Mouse (Mus musculus): ENCODE measurements around the gene Coro6.

The Coro6 gene

DNA sequence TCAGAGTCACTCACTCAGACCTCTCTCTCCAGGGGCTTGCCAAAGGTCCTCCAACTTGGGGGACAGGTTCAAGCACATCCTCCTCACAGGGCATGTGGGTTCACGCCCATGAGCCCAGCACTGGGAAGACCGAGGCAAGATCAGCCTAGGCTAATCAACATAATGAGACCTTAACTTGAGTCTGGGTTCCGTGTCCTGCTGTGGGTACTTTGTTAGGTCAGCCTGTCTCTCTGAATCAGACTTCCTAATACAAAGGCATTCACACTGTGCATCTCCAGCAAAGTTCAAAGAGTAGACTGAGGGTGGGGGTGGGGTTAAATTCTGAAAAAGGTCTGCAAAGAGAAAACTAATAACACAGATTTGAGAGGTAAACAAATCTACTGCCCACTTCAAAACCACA lies 2.9 kb downstream of the Coro6 start:
- no peak for DNase-seq

DNA sequence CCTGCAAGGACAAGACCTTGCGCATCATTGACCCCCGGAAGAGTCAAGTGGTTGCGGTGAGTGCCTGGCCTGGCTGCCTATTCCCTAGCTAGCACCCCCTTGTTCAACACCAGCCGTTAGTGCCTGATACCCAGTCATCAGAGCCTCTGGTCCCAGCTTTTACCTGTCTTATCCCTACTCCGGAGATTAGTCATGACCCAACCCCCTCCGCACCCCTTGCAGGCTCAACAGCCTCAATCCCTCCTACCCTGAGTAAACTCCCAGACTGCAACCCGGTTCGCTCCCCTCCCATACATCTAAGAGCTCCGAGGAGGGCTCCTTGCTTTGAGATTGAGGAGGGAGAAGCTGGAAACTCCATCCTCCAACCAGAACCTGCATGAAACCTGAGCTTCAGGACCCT lies 4.3 kb downstream of the Coro6 start:
- no peak for DNase-seq

DNA sequence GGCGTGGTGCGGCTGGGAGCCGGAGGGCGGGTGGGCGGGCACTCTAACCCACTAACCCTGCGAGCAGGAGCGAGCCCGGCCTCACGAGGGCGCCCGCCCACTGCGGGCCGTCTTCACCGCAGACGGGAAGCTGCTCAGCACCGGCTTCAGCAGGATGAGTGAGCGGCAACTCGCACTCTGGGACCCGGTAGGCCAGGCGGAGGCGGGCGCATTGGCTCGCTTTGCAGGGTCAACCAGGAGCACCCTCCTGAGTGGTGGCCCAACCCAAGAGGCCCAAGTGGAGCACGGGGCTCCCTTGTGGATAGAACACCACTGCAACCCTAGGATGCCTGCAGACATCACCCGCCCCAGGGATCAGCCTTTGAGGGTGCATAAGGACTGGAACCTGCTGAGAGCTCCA lies 4.9 kb downstream of the Coro6 start:
- peak; percentile 83 for DNase-seq

DNA sequence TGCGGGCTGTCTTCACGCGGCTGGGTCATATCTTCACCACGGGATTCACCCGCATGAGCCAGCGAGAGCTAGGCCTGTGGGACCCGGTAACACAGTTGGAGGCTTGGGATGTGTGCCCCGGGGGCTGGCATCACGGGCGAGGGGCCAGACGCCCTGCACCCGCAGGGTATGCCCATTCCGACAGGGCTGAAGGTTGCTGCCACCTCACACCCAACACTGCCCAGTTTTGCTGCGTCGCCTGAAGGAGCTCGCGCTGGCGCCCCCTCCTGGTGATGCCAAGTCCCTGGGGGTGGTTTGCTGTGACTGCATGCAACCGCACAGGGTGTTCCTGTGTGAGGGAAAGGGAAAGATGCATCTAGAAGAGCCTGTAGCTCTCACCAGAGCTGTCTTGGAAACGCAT lies 5.6 kb downstream of the Coro6 start:
- peak; percentile 85 for DNase-seq

DNA sequence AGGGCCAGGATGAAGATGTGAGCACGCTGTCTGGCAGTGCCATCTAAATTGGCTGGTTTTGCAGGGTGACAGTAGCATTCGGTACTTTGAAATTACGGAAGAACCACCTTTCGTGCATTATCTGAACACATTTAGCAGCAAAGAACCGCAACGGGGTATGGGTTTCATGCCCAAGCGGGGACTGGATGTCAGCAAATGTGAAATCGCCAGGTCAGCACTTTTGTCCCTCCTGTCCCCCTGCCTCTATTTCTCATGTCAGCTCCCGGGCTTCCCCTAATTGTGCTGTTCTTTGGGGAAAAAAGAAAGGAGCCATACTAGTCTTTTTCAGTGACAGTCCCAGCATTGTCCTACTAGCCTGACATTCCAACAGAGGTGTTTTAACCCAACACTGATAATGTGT lies 6.2 kb downstream of the Coro6 start:
- DNase-seq = no peak

DNA sequence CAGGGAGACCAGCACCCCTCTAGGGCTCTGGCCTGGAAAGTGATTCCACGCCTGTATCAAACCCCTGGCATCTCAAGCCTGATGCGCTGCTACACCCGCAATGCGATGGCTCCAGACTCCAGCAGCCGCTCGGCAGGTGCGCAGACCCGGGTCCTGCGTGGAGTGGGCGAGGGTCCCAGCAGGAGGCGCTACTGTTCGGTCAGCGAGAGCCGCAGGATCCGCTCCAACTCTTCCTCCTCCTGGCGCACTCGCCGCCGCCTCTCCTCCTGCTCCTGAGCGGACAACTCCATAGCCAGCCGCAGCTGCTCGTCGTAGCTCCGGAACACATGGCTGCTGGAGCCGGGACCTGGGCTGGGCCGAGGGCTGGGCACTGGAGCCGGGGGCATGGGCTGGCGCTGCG lies 9.2 kb downstream of the Coro6 start:
- no peak for DNase-seq

DNA sequence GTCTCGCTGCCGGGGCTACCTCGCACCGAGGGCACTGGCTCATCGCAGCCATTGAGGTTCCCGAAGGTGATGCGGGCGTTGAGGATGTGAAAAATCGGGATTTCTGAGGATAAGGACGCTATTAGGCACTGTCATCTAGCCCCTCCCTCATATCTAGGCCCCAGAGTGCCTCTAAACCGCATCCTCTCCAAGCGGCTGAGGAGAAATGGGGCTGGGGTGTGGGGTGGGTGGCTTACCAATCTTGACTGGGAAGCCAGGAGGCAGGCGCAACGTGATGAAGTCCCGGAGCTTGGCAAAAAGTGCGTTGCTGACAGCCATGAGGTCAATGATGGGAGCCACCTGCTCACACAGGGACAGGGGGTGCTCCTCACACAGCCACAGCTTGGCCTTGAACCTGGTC lies 10.6 kb downstream of the Coro6 start:
- DNase-seq = no peak

DNA sequence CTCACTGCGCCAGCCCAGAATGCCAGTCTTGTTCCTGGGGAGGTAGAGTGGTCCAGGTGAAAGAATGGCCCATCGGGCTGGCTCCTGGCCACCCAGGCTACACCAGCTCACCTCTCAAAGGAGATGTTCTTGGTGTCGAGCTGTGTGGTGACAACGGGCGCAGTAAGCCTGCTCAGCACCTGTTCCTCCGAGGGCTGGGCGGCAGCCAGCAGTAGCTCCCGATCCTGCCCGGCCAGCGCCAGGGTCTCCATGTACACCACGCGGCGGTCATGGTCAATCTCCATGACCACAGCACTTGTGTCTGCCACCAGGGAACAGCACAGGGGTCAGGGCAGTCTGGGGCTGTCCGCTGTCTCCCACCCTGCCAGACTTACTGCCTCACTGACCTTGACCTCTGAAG lies 14.0 kb downstream of the Coro6 start:
- DNase-seq = peak; percentile 23

DNA sequence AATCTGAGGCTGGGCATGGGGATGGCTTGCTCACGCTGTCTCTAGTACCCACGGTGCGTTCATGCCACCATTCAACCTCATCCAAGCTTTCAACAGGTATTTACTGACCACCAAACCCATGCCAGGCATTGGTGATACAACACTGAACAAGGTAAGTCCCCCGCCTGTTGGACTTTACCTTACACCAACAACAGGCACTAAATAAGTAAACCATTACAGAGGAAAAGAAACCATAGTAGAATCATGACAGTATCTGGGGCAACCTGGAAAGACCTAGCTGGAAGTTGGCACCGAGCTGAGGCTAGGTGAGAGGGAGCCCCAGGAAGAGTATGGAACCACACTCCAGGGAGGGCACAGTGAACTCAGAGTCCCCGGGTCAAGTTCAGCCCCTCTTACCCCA lies 14.7 kb downstream of the Coro6 start:
- peak; percentile 35 for DNase-seq

DNA sequence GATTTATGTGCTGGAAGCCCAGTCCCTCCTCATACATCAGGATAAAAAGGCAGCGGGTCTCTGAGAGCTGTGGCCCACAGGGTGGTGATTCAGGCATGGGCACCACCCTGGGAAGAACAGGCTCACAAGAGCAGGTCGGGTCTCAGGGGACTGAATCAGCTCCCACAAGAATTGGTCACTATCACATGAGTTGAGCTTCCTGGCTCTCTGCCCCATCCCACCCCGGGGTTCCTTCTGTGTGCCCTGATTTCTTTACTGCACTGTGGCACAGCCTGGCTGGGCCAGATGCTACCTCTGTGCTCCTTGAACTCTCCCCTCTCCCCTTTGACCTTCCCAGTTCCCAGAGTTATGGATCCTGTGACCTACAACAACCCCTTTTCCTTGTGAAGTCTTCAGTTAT lies 20.8 kb downstream of the Coro6 start:
- no peak for DNase-seq

DNA sequence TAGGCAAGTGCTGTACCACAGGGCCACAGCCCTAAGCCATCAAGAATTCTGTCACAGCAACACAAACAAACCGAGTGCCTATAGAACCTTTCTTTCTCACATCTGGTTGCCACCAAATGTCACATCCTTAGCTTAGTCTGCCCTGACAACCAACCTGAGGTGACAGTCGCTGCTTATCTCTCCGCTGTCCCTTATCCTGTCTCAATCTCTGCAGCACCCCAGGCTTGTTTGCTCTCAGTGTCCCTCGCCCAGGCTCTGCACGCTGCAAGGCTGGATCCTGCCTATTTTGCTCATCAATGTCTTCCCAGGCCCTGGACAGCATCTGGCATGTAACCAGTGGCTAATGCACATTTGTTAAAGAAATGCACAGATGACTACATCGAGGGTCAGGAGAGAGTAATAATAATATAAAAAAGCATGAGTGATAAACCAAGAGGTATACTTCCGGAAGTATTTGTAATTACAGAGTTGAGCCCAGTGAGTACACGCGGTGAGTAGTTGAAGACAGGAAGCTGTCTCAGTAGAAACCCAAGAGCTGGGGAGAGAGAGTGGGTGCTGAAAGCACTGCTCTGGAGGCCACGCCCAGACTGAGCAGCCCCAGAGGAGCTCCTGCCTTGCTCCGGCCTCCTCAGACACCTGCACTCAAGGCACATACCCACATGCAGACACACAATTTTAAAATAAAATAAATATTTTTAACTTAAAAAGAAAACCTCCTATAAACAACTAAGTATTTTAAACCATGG lies 21.5 kb downstream of the Coro6 start:
- no peak for DNase-seq

DNA sequence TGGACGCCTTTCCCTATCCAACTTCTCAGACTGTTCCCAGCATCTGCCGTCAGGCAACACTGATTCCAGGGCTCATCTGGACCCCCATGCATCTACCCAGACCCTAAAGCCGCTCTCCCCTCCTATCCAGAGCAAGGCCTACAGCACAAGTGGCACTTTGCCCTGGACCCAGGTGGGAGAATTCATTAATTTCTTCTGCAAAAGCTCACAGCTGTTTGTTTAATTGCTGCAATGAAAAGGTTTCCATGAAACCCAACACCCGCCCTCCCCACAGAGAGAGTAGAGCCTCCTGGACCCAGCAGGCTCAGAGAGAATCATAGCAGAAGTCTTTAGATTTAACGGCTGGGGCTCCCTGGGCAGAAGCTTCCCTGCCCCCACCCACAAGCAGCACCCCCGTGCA lies 23.0 kb downstream of the Coro6 start:
- no peak for DNase-seq

DNA sequence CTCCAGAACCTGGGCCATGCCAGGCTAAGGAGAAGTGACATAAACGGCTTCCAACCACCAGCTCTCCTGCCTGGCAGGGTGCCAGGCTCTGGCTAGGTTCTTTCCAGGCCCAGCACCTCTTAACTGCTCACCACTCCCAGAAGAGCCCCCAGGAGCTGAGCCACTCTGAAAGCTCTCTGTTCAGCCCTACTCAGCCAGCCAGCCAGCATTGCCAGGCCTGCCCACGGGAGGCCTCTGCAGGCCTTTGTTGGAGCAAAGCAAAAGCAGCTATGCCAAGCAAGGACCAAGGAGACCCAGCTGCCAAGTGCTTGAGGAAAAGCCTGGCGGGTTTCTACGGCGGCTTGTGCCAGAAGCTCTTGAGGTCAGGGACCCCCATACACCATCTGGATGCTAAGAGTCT lies 24.6 kb downstream of the Coro6 start:
- DNase-seq = no peak

DNA sequence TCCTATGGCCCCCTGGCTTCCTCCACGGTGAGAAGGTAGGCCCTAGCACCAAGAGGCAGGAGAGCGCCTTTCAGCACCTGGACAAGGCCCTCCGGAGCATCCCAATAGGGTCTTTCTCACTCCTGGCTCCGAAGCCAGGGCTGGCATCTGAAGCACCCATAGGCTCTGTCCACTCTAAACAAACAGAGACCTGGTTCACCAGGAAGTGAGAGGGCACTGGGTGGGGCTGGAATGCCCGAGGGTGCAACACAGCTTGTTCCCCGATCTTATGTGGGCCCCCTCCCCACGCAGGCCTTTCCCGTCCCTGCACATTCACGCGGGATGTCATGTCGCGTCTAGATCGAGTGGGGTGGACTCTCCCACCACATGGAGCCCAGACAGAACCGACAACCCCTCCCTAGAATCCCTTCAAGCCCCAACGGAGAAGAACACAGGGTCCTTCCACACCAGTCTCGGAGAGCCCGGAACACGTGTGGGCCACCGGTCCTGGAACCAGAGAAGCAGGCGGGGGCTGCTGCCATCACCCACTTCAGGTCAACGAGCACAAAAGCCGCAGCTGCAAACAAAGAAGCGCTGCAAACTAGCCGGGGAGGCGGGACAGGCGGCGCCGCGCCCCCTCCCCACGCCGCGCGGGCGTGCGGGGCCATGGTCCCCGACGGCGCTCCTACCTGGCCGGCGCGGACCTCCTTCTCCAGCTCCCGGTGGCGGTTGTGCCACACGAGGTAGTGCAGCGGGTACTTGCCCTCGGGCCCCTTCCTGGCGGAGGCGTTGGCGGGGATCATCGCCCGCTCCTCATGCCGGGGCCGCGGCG lies 26.8 kb downstream of the Coro6 start:
- DNase-seq = no peak

DNA sequence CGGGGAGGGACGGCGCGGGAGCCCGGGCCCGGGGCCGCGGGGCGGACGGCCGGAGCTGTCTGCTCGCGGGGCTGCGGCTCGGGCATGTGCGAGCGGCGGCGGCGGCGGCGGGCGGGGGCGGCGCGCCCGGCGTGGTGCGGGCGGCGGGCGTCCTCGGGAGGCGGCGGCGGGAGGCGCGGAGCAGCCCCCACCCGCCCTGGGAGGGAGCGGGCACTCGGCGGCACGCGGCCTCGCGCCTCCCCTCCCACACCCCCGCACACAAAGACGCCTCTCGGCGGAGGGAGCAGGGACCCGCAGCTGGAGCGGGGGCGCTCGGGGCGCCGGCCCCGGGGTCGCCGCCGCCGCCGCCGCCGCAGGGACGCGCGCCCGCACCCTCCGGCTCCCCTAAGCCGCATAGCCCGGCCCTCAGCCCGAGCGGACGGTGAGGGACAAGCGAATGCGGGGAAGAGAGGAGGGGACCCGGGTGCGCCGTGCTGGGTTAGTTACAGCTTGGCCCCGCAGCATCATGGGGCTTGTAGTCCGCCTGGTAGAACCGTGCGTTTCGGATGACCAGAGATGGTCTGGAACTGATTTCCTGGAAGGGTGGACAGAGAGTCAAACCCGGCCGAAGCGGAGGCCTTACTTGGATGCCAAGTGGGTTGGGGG lies 27.5 kb downstream of the Coro6 start, which contains the start of gene Ankrd13b:
Gene Ankrd13b (minus strand): TSS at position 88 of the 645 bp plus-strand sequence.
- peak; percentile 76 for DNase-seq

DNA sequence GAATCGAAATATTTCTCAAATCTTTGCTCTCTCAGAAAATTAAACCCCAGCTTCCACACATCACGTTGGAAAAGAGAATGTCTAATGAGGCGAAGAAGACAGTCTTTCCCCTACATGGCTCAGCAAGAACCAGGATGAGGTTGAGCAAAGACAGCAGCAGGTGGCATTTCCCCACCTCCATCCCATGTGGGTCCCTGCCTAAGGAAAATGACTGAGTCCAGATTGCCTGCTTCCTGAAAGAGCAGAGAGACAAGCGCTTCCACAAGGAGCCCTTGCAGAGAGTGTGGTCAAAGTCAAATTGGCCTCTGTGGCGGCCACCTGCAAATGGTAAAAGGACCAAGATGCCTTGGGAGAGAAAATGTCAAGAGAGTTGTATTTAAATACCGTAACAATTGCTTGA lies 28.2 kb downstream of the Coro6 start:
- no peak for DNase-seq

DNA sequence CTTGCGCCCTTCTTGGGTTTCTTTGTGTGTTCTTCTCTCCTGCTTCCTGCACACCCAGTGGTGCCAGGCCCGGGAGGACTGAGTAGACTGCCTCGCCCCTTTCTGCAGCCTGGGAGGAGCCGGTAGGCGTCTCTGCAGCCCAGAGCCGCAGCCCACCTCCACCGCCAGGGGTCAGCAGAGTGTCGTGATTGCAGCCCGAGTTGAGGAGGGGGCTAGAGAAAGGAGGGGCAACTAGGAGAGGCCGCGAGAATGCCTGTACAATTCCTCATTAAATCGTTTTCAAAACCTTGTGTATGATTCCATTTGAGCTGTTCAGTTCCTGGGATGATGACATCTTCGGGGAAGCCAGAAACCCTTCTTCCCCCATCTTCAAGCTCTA lies 28.9 kb downstream of the Coro6 start:
- peak; percentile 87 for DNase-seq

DNA sequence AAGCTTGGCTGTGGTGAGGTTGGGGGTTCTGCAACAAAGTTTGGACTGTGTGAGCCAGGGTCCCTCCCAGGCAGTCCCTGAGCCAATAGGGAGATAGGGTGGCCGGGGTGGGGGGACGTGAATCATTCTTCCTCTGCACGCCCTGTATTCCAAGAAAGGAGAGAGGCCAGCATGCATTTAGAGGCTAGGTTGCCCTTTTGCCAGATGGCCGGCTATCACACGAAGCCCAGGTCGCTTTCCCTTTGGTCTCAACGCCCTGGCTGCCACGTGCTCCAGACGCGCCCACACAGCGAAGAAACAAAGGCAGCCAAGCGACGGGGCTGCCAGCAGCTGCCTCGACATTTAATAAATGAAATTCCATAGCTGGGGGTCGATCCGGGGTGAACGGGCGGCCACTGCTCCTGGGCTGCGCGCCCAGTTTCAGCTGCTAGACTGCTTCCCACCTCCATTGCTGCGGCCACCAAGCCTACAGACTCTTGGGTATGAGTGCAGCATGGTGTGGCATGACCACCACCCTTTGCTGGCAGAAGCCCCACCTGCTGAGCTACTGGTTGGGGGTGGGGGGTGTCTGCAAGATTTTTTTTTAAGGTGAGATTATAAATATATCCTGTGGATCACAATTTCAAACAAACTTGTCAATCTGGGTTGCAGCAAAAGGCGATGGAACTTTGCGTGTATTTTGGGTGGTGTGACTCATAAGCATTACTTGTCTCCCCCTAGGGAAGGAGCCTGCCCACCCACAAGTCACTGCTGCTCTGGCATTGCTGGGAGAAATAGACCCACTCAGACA lies 29.5 kb downstream of the Coro6 start:
- peak; percentile 38 for DNase-seq

DNA sequence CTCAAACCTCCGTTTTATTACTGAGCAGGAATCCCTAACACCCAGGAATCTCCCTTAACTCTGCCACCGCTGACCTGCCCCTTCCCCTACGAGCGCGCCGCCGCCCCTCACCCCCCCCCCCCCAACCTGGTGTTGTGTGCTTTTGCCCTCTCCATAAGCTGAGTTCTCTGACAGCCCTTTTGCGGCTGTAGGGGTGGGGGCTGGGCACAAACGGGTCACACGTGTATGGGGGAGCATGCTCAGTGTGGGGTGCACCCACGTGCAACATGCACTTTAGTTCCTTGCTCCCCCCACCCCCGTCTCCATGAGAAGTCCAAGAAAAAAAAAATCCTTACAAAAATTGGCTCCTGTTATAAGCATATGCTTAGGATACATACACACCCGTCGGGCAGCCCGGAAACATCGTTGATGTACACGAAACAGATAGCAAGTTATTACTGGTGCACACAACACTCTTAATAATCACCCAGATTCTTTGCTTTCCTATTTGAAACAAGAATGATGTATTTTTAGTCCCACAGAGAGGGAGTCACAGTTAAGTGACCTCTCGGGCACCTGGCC lies 30.2 kb downstream of the Coro6 start:
- no peak for DNase-seq

DNA sequence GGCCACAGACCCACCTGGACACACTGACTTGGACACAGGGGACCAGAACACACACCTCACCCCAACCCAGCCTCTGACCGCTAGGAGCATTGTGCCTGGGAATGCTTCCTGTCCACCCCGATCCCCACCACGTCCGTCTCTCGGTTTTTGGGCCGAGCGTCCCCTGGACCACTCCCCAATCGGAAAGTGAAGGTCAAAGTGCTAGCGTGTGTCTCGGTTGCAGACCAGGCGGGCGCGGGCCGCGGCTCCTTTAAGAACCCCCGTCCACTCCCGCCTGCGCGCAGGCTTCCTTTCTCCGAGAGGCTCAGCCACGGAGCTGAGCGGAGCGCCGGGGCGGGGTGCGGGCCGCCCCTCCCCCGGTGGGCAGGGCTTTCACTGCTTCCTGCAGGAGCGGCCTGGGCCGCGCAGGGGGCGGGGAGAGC lies 30.7 kb downstream of the Coro6 start:
- DNase-seq = peak; percentile 94

DNA sequence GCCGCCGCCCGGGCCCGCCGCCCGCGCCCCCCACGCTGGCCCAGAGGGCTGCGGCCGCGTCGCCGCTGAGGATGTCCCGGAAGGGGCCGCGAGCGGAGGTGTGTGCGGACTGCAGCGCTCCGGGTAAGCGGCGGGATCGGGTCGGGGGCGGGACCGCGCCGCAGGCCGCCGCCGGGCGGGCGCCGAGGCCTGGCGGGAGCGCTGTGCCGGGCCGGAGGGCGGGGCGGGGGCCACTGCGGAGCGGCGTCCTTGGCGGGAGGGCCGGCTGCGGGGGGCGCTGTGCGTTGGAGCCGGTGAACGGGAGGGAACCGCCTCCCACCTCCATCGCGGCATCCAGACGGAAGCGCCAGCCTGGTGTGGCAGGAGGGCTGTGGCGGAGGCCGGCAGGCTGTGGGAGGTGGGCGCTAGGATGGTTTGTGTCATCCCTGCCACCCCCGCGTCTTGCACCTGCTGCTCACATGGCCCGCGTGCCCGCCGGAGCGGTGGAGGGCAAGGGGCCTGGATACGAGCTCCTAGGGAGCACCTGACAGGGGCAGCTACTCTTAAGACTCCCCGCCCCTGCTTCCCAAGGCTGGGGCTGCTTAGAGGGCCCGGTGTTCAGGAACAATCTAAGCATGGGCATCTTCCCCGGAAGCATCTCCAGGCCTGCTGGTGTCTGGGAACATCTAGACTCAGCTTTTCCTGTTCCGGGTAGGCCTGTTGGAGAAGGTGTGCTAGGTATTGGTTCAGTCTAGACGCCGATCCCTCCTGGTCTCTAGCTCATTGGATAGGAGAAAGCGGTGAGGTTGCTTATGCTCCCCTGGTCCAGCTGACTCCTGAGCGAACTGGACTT lies 31.5 kb downstream of the Coro6 start, which contains the start of gene Git1:
Gene Git1 (plus strand): TSS at position 51 of the 832 bp plus-strand sequence.
- peak; percentile 57 for DNase-seq

DNA sequence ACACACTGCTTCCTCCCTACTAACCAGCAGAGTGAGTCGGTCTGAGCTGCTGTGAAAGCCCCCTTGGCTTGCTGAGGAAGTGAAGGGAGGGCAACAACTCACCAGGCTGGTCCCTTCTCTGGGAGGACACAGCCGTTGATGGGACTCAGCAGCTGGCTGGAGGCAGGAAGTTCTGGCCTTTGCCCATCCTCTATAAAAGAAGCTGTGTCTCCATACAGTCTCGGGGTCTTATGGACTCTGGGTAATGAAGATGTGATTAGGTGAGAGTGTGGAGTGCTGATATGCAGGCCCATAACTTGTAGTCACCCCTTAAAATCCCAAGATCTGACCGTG lies 32.1 kb downstream of the Coro6 start:
- no peak for DNase-seq
